Mouse (Mus musculus) midbrain, embryonic 14.5 days (tissue): ENCODE data around the gene Rab5if. TPM values are rescaled to one million over a fixed set of nuclear protein-coding genes. Genes with fewer than 3 reads are reported as not detected.
"Not testable (repeated sequence)": the region's sequence is repeated elsewhere in the genome, so short reads cannot be mapped to it uniquely, and the experiment has no call there.

ENCODE experiments used
- ATAC-seq: fragments of 200-750 bp; cut with Nextera tagmentation; 2 replicates; pipeline ENCODE4 v1.8.0; 2017; ENCODE audit warnings: moderate number of reproducible peaks, moderate library complexity; ENCODE audit not compliant: low FRiP score, low TSS enrichment
- DNase-seq: peaks from one replicate; pipeline ENCODE4 v3.0.0-alpha.2; 2015
- H3K27ac ChIP-seq: fragments of 300-500 bp; sonication (generic); replicated peaks from 2 replicates; pipeline ENCODE4 v1.5.1; 2014; ENCODE audit warnings: mild to moderate bottlenecking, low read depth, low read length, moderate library complexity
- H3K27me3 ChIP-seq: fragments of 300-500 bp; sonication (generic); 2 replicates; pipeline ENCODE4 v1.6.1; 2014; ENCODE audit warnings: low read length, control low read depth, mixed read lengths; ENCODE audit not compliant: control insufficient read depth, insufficient read depth
- H3K36me3 ChIP-seq: fragments of 300-500 bp; sonication (generic); 2 replicates; pipeline ENCODE4 v1.6.1; 2014; ENCODE audit warnings: low read length, control low read depth; ENCODE audit not compliant: control insufficient read depth, insufficient read depth
- H3K4me1 ChIP-seq: fragments of 300-500 bp; sonication (generic); 2 replicates; pipeline ENCODE4 v1.6.1; 2014; ENCODE audit warnings: mild to moderate bottlenecking, antibody characterized with exemption, low read length, control low read depth; ENCODE audit not compliant: control insufficient read depth, insufficient read depth
- H3K4me2 ChIP-seq: fragments of 300-500 bp; sonication (generic); 2 replicates; pipeline ENCODE4 v1.6.1; 2014; ENCODE audit warnings: mild to moderate bottlenecking, low read length, moderate library complexity
- H3K4me3 ChIP-seq: fragments of 300-500 bp; sonication (generic); replicated peaks from 2 replicates; pipeline ENCODE4 v1.5.1; 2014; ENCODE audit warnings: low read depth, low read length
- H3K9ac ChIP-seq: fragments of 300-500 bp; sonication (generic); replicated peaks from 2 replicates; pipeline ENCODE4 v1.6.1; 2014; ENCODE audit warnings: mild to moderate bottlenecking, low read length, moderate library complexity
- H3K9me3 ChIP-seq: fragments of 300-500 bp; sonication (generic); 2 replicates; pipeline ENCODE4 v1.6.1; 2016; ENCODE audit warnings: low read length, control low read depth, mixed read lengths; ENCODE audit not compliant: control insufficient read depth
- WGBS: fragments of 180-500 bp; shearing (Covaris S2); extraction: QIAGEN DNeasy Blood & Tissue Kit; methylation state at CpG from one replicate; pipeline ENCODE4 v1.1.7; 2014; 5-methylcytosine and 5-hydroxymethylcytosine counted together
- polyA plus RNA-seq: library from polyadenylated mRNA; unstranded; fragments of >200 nt; fragmentation: Nextera tagmentation; extraction: Ambion mirVana; gene quantifications from 2 replicates; pipeline ENCODE4 v1.2.1, GENCODE M21; 2014

Gene Rab5if
- polyA plus RNA-seq, 1 experiment from 2014 or later, result 169 TPM

- Histone ChIP-seq H3K4me1 (no peaks in the 10 kb centered on the region), H3K9me3 (no peaks in the 10 kb centered on the region), H3K4me2 (no peak overlapping the region), H3K9ac (no peak overlapping the region), H3K4me3 (no peak overlapping the region), H3K27ac (no peak overlapping the region), H3K27me3 (no peaks in the 10 kb centered on the region), H3K36me3 (peaks cover 48% of the 10 kb centered on the region)
- no peak for DNase-seq
- 94% methylated on average over 8 of the region's 8 CpGs for WGBS
- ATAC-seq, result no peak
Measured at GRCm38 (mm10) chr2:156874047-156874759, 11.3 kb downstream of the Rab5if start.

GRCm38 (mm10) chr2:156874760-156875510 is 12.0 kb downstream of the Rab5if start:
- Histone ChIP-seq H3K4me1 (no peaks in the 10 kb centered on the region), H3K4me2 (no peak overlapping the region), H3K9ac (no peak overlapping the region), H3K4me3 (no peak overlapping the region), H3K27ac (no peak overlapping the region), H3K9me3 (no peaks in the 10 kb centered on the region), H3K36me3 (peaks cover 43% of the 10 kb centered on the region), H3K27me3 (no peaks in the 10 kb centered on the region)
- no peak for ATAC-seq
- 95% methylated on average over 4 of the region's 4 CpGs for WGBS
- no peak for DNase-seq

- WGBS, result 72% methylated on average over 9 of the region's 9 CpGs
- H3K27ac ChIP-seq, result no peak overlapping the region
Measured at GRCm38 (mm10) chr2:156877726-156878125, 14.8 kb downstream of the Rab5if start.

GRCm38 (mm10) chr2:156879541-156879940 is 16.6 kb downstream of the Rab5if start:
- Histone ChIP-seq H3K27ac (no peak overlapping the region), H3K9me3 (no peaks in the 10 kb centered on the region), H3K4me3 (no peak overlapping the region), H3K9ac (no peak overlapping the region), H3K4me1 (no peaks in the 10 kb centered on the region), H3K4me2 (no peak overlapping the region), H3K27me3 (no peaks in the 10 kb centered on the region), H3K36me3 (peaks cover 4% of the 10 kb centered on the region)
- 75% methylated on average over 3 of the region's 3 CpGs for WGBS
- ATAC-seq (no peak), DNase-seq (no peak)

More at GRCm38 (mm10) chr2:156877726-156878125, 14.8 kb downstream of the Rab5if start:
- H3K4me3 ChIP-seq, result no peak overlapping the region
- H3K4me1 ChIP-seq, result no peaks in the 10 kb centered on the region
- ATAC-seq, result no peak
- H3K27me3 ChIP-seq, result no peaks in the 10 kb centered on the region
- no peak overlapping the region for H3K9ac ChIP-seq
- no peak overlapping the region for H3K4me2 ChIP-seq
- peaks cover 21% of the 10 kb centered on the region for H3K36me3 ChIP-seq
- no peak for DNase-seq
- no peaks in the 10 kb centered on the region for H3K9me3 ChIP-seq

- no peak for ATAC-seq
Measured at GRCm38 (mm10) chr2:156882431-156883001, 19.6 kb downstream of the Rab5if start.

GRCm38 (mm10) chr2:156884396-156885211 is 21.7 kb downstream of the Rab5if start:
- no peaks in the 10 kb centered on the region for H3K36me3 ChIP-seq
- no peaks in the 10 kb centered on the region for H3K9me3 ChIP-seq
- DNase-seq (no peak), ATAC-seq (no peak)
- WGBS, result 91% methylated on average over 10 of the region's 10 CpGs
- no peak overlapping the region for H3K27ac ChIP-seq
- H3K4me2 ChIP-seq, result no peak overlapping the region
- no peak overlapping the region for H3K4me3 ChIP-seq
- no peaks in the 10 kb centered on the region for H3K4me1 ChIP-seq
- no peaks in the 10 kb centered on the region for H3K27me3 ChIP-seq
- no peak overlapping the region for H3K9ac ChIP-seq

More at GRCm38 (mm10) chr2:156882431-156883001, 19.6 kb downstream of the Rab5if start:
- H3K4me1 ChIP-seq, result no peaks in the 10 kb centered on the region
- H3K36me3 ChIP-seq, result no peaks in the 10 kb centered on the region
- H3K4me3 ChIP-seq, result no peak overlapping the region
- no peak overlapping the region for H3K4me2 ChIP-seq
- H3K9me3 ChIP-seq, result no peaks in the 10 kb centered on the region
- H3K27me3 ChIP-seq, result no peaks in the 10 kb centered on the region
- no peak overlapping the region for H3K9ac ChIP-seq
- no peak overlapping the region for H3K27ac ChIP-seq
- DNase-seq, result no peak
- 40% methylated on average over 10 of the region's 10 CpGs for WGBS

GRCm38 (mm10) chr2:156885666-156886065 is 22.7 kb downstream of the Rab5if start:
- H3K9ac ChIP-seq, DNase-seq, H3K4me2 ChIP-seq, H3K36me3 ChIP-seq, H3K9me3 ChIP-seq, H3K27ac ChIP-seq, H3K4me1 ChIP-seq, H3K4me3 ChIP-seq, ATAC-seq, H3K27me3 ChIP-seq: not testable (repeated sequence)
- WGBS, result 84% methylated on average over 2 of the region's 2 CpGs

GRCm38 (mm10) chr2:156886084-156886631 is 23.2 kb downstream of the Rab5if start:
- 85% methylated on average over 10 of the region's 10 CpGs for WGBS
- DNase-seq, result no peak
- Histone ChIP-seq H3K27ac (no peak overlapping the region), H3K4me2 (no peak overlapping the region), H3K9me3 (no peaks in the 10 kb centered on the region), H3K36me3 (no peaks in the 10 kb centered on the region), H3K4me3 (no peak overlapping the region), H3K27me3 (no peaks in the 10 kb centered on the region), H3K4me1 (no peaks in the 10 kb centered on the region), H3K9ac (no peak overlapping the region)
- no peak for ATAC-seq
